Mouse (Mus musculus): ENCODE measurements around the gene Kcnq1. TPM values are rescaled to one million over a fixed set of nuclear protein-coding genes. Genes with fewer than 3 reads are reported as not detected.

The Kcnq1 gene
- polyA plus RNA-seq, 1 experiment, result not detected

DNA sequence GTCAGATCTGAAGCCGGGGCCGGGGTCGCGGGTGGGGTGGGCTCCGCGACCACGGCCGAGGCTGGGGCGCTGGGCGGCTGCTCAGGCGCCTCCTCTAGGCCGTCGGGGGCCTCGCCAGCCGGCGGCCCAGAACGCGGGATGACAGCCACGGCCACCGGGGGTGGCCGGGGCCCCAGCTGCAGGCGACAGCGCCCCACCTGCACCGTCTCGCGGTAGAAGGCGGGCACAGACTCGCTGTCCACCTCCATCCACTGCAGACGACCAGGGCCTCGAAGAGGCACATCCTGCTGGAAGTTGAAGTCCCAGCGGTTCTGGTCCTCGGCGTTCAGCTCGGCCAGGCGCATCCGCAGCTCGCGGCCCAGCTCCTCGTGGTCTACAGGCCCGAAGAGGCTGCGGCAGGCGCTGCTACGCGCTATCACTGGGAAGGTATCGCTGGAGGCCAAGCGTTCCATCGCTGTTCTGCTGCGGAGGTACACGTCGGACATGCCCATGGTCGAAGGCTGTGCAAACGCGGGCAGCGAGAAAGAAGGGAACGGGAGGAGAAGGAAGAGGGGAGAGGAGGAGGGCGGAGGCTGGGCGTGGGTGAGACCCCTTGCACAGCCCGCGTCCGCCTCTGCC is 354.2 kb downstream of the Kcnq1 start:
- no peaks in the 10 kb centered on the region for H3K79me3 ChIP-seq (ENCODE audit: low read depth)
- no peak for TF ChIP-seq CEBPB (IDR thresholded peaks at IDR 0.05; ENCODE audit: low read depth)
- TF ChIP-seq CTCF (IDR thresholded peaks at IDR 0.05; ENCODE audit: control insufficient read depth, insufficient read depth, insufficient read length), result no peak
- no peak for TF ChIP-seq FOSL1 (IDR thresholded peaks at IDR 0.05; ENCODE audit: insufficient read depth, low read length, poor library complexity, severe bottlenecking)
- no peak for TF ChIP-seq MAX (IDR thresholded peaks at IDR 0.05)
- TF ChIP-seq MYOG (IDR thresholded peaks at IDR 0.05; ENCODE audit: control insufficient read depth, extremely low read depth, insufficient read length), result no peak
- no peak for TF ChIP-seq MYOD1 (IDR thresholded peaks at IDR 0.05; ENCODE audit: control insufficient read depth, insufficient read length, low read depth)
- TF ChIP-seq USF1 (IDR thresholded peaks at IDR 0.05; ENCODE audit: low read depth), result no peak
- H3K36me3 ChIP-seq (ENCODE audit: control insufficient read depth, insufficient read depth), result no peaks in the 10 kb centered on the region
- no peak overlapping the region for H3ac ChIP-seq (ENCODE audit: control insufficient read depth, insufficient read length, low read depth)
- no peaks in the 10 kb centered on the region for H3K79me2 ChIP-seq (ENCODE audit: control insufficient read depth, insufficient read depth)
- no peak overlapping the region for H3K4me3 ChIP-seq (ENCODE audit: insufficient read depth, poor library complexity, severe bottlenecking)
- peaks cover 14% of the 10 kb centered on the region for H3K27me3 ChIP-seq (ENCODE audit: control insufficient read depth, insufficient read depth, insufficient read length)

DNA sequence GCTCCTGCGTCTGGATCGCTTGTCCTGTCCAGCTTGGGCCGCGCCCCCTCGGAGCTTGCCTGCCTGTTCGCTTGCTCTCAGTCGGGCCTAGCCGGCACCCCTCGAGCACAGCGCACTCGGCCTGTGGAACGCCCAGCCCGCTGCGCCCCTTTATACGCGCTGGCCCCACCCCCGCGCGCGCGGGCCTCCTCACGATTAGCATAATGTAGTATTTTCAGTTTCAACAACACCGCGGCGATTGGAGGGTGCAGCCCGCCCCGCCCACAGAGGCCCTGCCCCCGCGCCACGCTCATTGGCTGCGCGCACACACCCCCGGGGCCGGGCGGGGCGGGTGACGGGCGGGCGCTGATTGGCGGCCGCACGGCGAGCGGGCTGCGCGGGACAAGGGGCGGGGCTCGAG is 354.7 kb downstream of the Kcnq1 start, which contains the start of gene Cdkn1c:
Gene Cdkn1c (minus strand): TSS at position 177 of the 400 bp plus-strand sequence.
- no peak within 1 kb of the TSS for H3K4me3 ChIP-seq (ENCODE audit: insufficient read depth, poor library complexity, severe bottlenecking)
- peaks cover 16% of the 10 kb centered on the region for H3K27me3 ChIP-seq (ENCODE audit: control insufficient read depth, insufficient read depth, insufficient read length)

DNA sequence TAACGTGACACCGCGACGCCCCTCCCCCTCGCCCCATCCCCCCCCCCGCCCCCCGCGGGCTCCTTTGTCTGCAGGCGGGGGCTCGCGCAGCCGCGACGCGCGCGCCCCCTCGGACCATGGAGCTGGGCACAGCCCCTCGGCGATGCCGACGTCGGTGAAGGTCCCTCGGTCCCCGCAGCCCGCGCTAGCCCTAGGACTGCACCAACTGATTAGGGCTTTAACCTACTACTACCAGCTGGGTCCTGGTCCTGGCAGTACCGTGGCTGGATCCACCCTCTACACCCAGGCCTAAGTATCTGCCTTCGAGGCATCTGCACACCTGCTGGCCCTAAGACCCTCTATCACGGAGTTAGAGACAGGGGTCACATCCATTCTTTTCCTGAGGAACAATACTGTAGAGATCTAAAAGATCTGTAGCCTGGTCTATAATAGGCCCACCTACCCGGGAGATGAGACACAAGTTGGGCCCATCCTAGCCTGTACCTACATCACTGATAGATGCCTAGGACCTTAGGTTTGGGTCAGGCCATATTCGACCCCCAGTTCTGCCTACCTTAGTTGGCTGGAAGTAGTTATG is 355.2 kb downstream of the Kcnq1 start:
- H3K79me2 ChIP-seq (ENCODE audit: control insufficient read depth, insufficient read depth), result no peaks in the 10 kb centered on the region
- no peaks in the 10 kb centered on the region for H3K36me3 ChIP-seq (ENCODE audit: control insufficient read depth, insufficient read depth)
- TF ChIP-seq MAX (IDR thresholded peaks at IDR 0.05), result no peak
- no peaks in the 10 kb centered on the region for H3K79me3 ChIP-seq (ENCODE audit: low read depth)
- no peak overlapping the region for H3K4me3 ChIP-seq (ENCODE audit: insufficient read depth, poor library complexity, severe bottlenecking)
- H3ac ChIP-seq (ENCODE audit: control insufficient read depth, insufficient read length, low read depth), result no peak overlapping the region
- peaks cover 17% of the 10 kb centered on the region for H3K27me3 ChIP-seq (ENCODE audit: control insufficient read depth, insufficient read depth, insufficient read length)

More for the DNA sequence above, 354.7 kb downstream of the Kcnq1 start, which contains the start of gene Cdkn1c:
- H3ac ChIP-seq (ENCODE audit: control insufficient read depth, insufficient read length, low read depth), result peak within 1 kb of the TSS; percentile 29
- no peaks in the 10 kb centered on the region for H3K79me3 ChIP-seq (ENCODE audit: low read depth)
- TF ChIP-seq MAX (IDR thresholded peaks at IDR 0.05), result no peak
- TF ChIP-seq USF1 (IDR thresholded peaks at IDR 0.05; ENCODE audit: low read depth), result no peak
- no peaks in the 10 kb centered on the region for H3K36me3 ChIP-seq (ENCODE audit: control insufficient read depth, insufficient read depth)
- H3K79me2 ChIP-seq (ENCODE audit: control insufficient read depth, insufficient read depth), result no peaks in the 10 kb centered on the region

DNA sequence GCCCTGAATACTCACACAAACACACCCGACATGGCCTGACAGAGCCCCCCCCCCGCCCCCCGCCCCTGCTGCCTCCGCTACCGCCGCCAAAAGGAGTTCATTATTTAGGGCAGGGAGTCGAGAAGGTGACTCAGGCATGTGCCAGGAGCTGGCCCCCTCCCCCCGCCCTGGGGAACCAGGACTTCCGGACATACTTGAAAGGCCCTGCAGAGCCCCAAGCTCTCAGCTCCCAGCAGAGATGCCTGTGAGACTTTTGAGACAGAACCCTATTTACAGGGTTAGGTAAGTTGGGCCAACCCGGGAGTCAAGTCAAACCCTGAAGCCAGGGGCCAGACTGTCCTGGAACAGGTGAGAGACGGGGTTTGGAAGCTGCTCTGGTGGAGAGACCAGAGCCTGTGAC is 355.8 kb downstream of the Kcnq1 start:
- peaks cover 17% of the 10 kb centered on the region for H3K27me3 ChIP-seq (ENCODE audit: control insufficient read depth, insufficient read depth, insufficient read length)
- TF ChIP-seq CTCF (IDR thresholded peaks at IDR 0.05; ENCODE audit: control insufficient read depth, insufficient read depth, insufficient read length) (no peak), FOSL1 (IDR thresholded peaks at IDR 0.05; ENCODE audit: insufficient read depth, low read length, poor library complexity, severe bottlenecking) (no peak), MYOD1 (IDR thresholded peaks at IDR 0.05; ENCODE audit: control insufficient read depth, insufficient read length, low read depth) (no peak), CEBPB (IDR thresholded peaks at IDR 0.05; ENCODE audit: low read depth) (no peak), MAX (IDR thresholded peaks at IDR 0.05) (no peak), MYOG (IDR thresholded peaks at IDR 0.05; ENCODE audit: control insufficient read depth, extremely low read depth, insufficient read length) (no peak), USF1 (IDR thresholded peaks at IDR 0.05; ENCODE audit: low read depth) (no peak)
- H3ac ChIP-seq (ENCODE audit: control insufficient read depth, insufficient read length, low read depth), result no peak overlapping the region
- no peaks in the 10 kb centered on the region for H3K36me3 ChIP-seq (ENCODE audit: control insufficient read depth, insufficient read depth)
- no peaks in the 10 kb centered on the region for H3K79me2 ChIP-seq (ENCODE audit: control insufficient read depth, insufficient read depth)
- H3K79me3 ChIP-seq (ENCODE audit: low read depth), result no peaks in the 10 kb centered on the region
- no peak overlapping the region for H3K4me3 ChIP-seq (ENCODE audit: insufficient read depth, poor library complexity, severe bottlenecking)

GRCm38 (mm10) chr7:143462516-143462915 is 356.4 kb downstream of the Kcnq1 start:
- TF ChIP-seq MYOG (IDR thresholded peaks at IDR 0.05; ENCODE audit: control insufficient read depth, extremely low read depth, insufficient read length) (no peak), CTCF (IDR thresholded peaks at IDR 0.05; ENCODE audit: control insufficient read depth, insufficient read depth, insufficient read length) (no peak), MYOD1 (IDR thresholded peaks at IDR 0.05; ENCODE audit: control insufficient read depth, insufficient read length, low read depth) (no peak), CEBPB (IDR thresholded peaks at IDR 0.05; ENCODE audit: low read depth) (no peak), MAX (IDR thresholded peaks at IDR 0.05) (no peak), FOSL1 (IDR thresholded peaks at IDR 0.05; ENCODE audit: insufficient read depth, low read length, poor library complexity, severe bottlenecking) (no peak), USF1 (IDR thresholded peaks at IDR 0.05; ENCODE audit: low read depth) (no peak)
- no peak overlapping the region for H3ac ChIP-seq (ENCODE audit: control insufficient read depth, insufficient read length, low read depth)

GRCm38 (mm10) chr7:143463865-143464415 is 357.8 kb downstream of the Kcnq1 start:
- Histone ChIP-seq H3K4me3 (ENCODE audit: insufficient read depth, poor library complexity, severe bottlenecking) (no peak overlapping the region), H3ac (ENCODE audit: control insufficient read depth, insufficient read length, low read depth) (no peak overlapping the region), H3K79me2 (ENCODE audit: control insufficient read depth, insufficient read depth) (no peaks in the 10 kb centered on the region), H3K79me3 (ENCODE audit: low read depth) (no peaks in the 10 kb centered on the region), H3K36me3 (ENCODE audit: control insufficient read depth, insufficient read depth) (no peaks in the 10 kb centered on the region), H3K27me3 (ENCODE audit: control insufficient read depth, insufficient read depth, insufficient read length) (peaks cover 19% of the 10 kb centered on the region)
- TF ChIP-seq CTCF (IDR thresholded peaks at IDR 0.05; ENCODE audit: control insufficient read depth, insufficient read depth, insufficient read length) (peak; percentile 70), MYOD1 (IDR thresholded peaks at IDR 0.05; ENCODE audit: control insufficient read depth, insufficient read length, low read depth) (no peak)

More at GRCm38 (mm10) chr7:143462516-143462915, 356.4 kb downstream of the Kcnq1 start:
- no peaks in the 10 kb centered on the region for H3K79me2 ChIP-seq (ENCODE audit: control insufficient read depth, insufficient read depth)
- no peak overlapping the region for H3K4me3 ChIP-seq (ENCODE audit: insufficient read depth, poor library complexity, severe bottlenecking)
- H3K27me3 ChIP-seq (ENCODE audit: control insufficient read depth, insufficient read depth, insufficient read length), result peaks cover 17% of the 10 kb centered on the region
- H3K79me3 ChIP-seq (ENCODE audit: low read depth), result no peaks in the 10 kb centered on the region
- H3K36me3 ChIP-seq (ENCODE audit: control insufficient read depth, insufficient read depth), result no peaks in the 10 kb centered on the region

Data from C2C12 (cell line).